Mouse (Mus musculus) stomach, embryonic 16.5 days (tissue): ENCODE data around the gene Tas1r2. TPM values are rescaled to one million over a fixed set of nuclear protein-coding genes. Genes with fewer than 3 reads are reported as not detected.

Experiments used
- ATAC-seq: fragments of 200-750 bp; cut with Nextera tagmentation; 2 replicates; pipeline ENCODE4 v1.8.0; 2017; ENCODE audit warnings: moderate number of reproducible peaks, moderate TSS enrichment; ENCODE audit not compliant: insufficient read depth, low FRiP score
- H3K27ac ChIP-seq: fragments of 300-500 bp; sonication (generic); 2 replicates; pipeline ENCODE4 v1.5.1; 2014; ENCODE audit warnings: low read length
- H3K27me3 ChIP-seq: fragments of 300-500 bp; sonication (generic); 2 replicates; pipeline ENCODE4 v1.6.1; 2014; ENCODE audit warnings: low read length, control low read depth, mixed read lengths; ENCODE audit not compliant: control insufficient read depth, insufficient read depth
- H3K36me3 ChIP-seq: fragments of 300-500 bp; sonication (generic); 2 replicates; pipeline ENCODE4 v1.6.1; 2014; ENCODE audit warnings: low read length; ENCODE audit not compliant: control insufficient read depth, insufficient read depth
- H3K4me1 ChIP-seq: fragments of 300-500 bp; sonication (generic); 2 replicates; pipeline ENCODE4 v1.6.1; 2014; ENCODE audit warnings: low read length, control low read depth, mixed read lengths; ENCODE audit not compliant: control insufficient read depth, insufficient read depth
- H3K4me2 ChIP-seq: fragments of 300-500 bp; sonication (generic); 2 replicates; pipeline ENCODE4 v1.6.1; 2014; ENCODE audit warnings: low read depth, low read length, mixed read lengths
- H3K4me3 ChIP-seq: fragments of 300-500 bp; sonication (generic); replicated peaks from 2 replicates; pipeline ENCODE4 v1.5.1; 2014; ENCODE audit warnings: mild to moderate bottlenecking, low read length
- H3K9ac ChIP-seq: fragments of 300-500 bp; sonication (generic); 2 replicates; pipeline ENCODE4 v1.6.1; 2014; ENCODE audit warnings: low read length
- H3K9me3 ChIP-seq: fragments of 300-500 bp; sonication (generic); replicated peaks from 2 replicates; pipeline ENCODE4 v1.6.1; 2016; ENCODE audit warnings: low read length, control low read depth; ENCODE audit not compliant: control insufficient read depth
- WGBS: fragments of 180-500 bp; shearing (Covaris S2); extraction: QIAGEN DNeasy Blood & Tissue Kit; methylation state at CpG from one replicate; pipeline ENCODE4 v1.1.7; 2014; 5-methylcytosine and 5-hydroxymethylcytosine counted together
- polyA plus RNA-seq: library from polyadenylated mRNA; unstranded; fragments of >200 nt; fragmentation: Nextera tagmentation; extraction: Ambion mirVana; gene quantifications from 2 replicates; pipeline ENCODE4 v1.2.1, GENCODE M21; 2015

Gene Tas1r2
- polyA plus RNA-seq, 1 experiment from 2014 or later = not detected

GRCm38 (mm10) chr4:139643972-139644371, 9.4 kb upstream of the Tas1r2 start:
- ATAC-seq = no peak
- peaks cover 5% of the 10 kb centered on the region; the same call in 1 of the 2 replicates for H3K27me3 ChIP-seq
- H3K27ac ChIP-seq = no peak overlapping the region
- H3K9me3 ChIP-seq = no peaks in the 10 kb centered on the region
- H3K36me3 ChIP-seq = no peaks in the 10 kb centered on the region; the same call in 1 of the 2 replicates
- 18% methylated on average over 9 of the region's 9 CpGs for WGBS
- H3K4me2 ChIP-seq = no peak overlapping the region
- peaks cover 9% of the 10 kb centered on the region for H3K4me1 ChIP-seq
- no peak overlapping the region for H3K4me3 ChIP-seq
- H3K9ac ChIP-seq = no peak overlapping the region

DNA sequence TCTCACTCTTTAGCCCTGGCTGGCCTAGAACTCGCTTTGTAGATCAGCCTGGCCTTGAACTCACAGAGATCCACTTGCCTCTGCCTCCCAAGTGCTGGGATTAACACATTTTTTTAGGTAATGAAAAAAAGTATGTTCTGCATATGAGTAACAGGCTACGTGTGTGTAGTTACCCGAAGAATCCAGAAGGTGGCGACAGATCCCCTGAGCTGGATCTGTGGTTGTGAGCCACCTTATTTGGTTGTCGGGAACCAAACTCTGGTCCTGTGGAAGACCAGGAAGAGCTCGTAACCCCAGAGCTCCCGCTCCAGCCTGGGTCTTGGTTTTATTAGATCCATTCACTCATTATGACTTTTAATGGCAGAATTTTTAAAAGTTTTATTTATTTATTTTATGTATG, 6.4 kb upstream of the Tas1r2 start:
- H3K9me3 ChIP-seq = no peaks in the 10 kb centered on the region
- no peak overlapping the region for H3K4me3 ChIP-seq
- no peak overlapping the region for H3K4me2 ChIP-seq
- no peak for ATAC-seq
- H3K27me3 ChIP-seq = peaks cover 5% of the 10 kb centered on the region; the same call in 1 of the 2 replicates
- no peak overlapping the region for H3K9ac ChIP-seq
- 88% methylated on average over 7 of the region's 7 CpGs for WGBS
- no peak overlapping the region for H3K27ac ChIP-seq
- H3K36me3 ChIP-seq = no peaks in the 10 kb centered on the region; the same call in 1 of the 2 replicates
- H3K4me1 ChIP-seq = peaks cover 3% of the 10 kb centered on the region; the same call in 1 of the 2 replicates

- Histone ChIP-seq H3K9ac (no peak overlapping the region), H3K4me1 (no peaks in the 10 kb centered on the region), H3K27ac (no peak overlapping the region), H3K27me3 (no peaks in the 10 kb centered on the region), H3K4me2 (no peak overlapping the region), H3K9me3 (no peaks in the 10 kb centered on the region), H3K4me3 (no peak overlapping the region), H3K36me3 (no peaks in the 10 kb centered on the region; the same call in 1 of the 2 replicates)
- WGBS = 72% methylated on average over 15 of the region's 15 CpGs
- ATAC-seq = no peak; the same call in 1 of the 2 replicates
These were observed 3.1 kb upstream of the Tas1r2 start for GRCm38 (mm10) chr4:139650086-139650743.

GRCm38 (mm10) chr4:139650907-139651306, 2.4 kb upstream of the Tas1r2 start:
- Histone ChIP-seq H3K9me3 (no peaks in the 10 kb centered on the region), H3K27ac (no peak overlapping the region), H3K4me1 (no peaks in the 10 kb centered on the region), H3K4me2 (no peak overlapping the region), H3K27me3 (no peaks in the 10 kb centered on the region), H3K9ac (no peak overlapping the region), H3K36me3 (no peaks in the 10 kb centered on the region; the same call in 1 of the 2 replicates), H3K4me3 (no peak overlapping the region)
- WGBS = 71% methylated on average over 11 of the region's 11 CpGs
- ATAC-seq = no peak

DNA sequence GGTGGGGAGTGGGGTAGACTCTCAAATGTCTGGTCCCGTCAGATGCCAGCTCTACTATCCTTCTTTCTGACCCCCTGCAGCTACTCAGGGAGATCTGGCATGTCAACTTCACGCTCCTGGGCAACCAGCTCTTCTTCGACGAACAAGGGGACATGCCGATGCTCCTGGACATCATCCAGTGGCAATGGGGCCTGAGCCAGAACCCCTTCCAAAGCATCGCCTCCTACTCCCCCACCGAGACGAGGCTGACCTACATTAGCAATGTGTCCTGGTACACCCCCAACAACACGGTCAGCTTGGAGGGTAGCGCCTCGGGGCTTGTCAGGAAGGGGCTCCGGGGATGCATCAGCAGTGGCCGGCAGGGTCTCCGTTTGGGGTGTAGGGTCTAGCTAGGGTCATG, 8.6 kb downstream of the Tas1r2 start:
- no peak for ATAC-seq
- WGBS = 85% methylated on average over 14 of the region's 14 CpGs
- Histone ChIP-seq H3K9me3 (no peaks in the 10 kb centered on the region), H3K27ac (no peak overlapping the region), H3K4me2 (no peak overlapping the region), H3K36me3 (no peaks in the 10 kb centered on the region), H3K27me3 (no peaks in the 10 kb centered on the region), H3K9ac (no peak overlapping the region), H3K4me1 (no peaks in the 10 kb centered on the region), H3K4me3 (no peak overlapping the region)

DNA sequence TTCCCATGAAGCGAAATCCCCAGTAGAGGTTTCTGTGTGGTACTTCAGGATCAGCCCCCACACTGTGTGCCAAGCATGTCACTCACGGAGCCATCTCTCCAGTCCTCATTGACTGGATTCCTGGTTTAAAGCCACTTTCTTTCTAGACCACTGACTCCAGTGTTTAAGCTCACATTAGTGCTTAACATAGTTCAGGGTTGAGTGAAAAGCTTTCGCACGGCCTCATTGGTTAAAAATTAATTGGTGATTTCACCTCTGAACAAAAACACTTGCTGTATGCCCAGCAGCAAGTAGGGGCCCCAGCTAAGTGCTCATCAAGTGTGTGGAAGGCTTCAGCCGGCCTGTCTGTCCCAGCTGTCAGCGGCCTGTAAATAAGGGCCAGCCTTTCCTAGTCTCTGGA, 14.3 kb downstream of the Tas1r2 start:
- ATAC-seq = no peak
- H3K27ac ChIP-seq = no peak overlapping the region

DNA sequence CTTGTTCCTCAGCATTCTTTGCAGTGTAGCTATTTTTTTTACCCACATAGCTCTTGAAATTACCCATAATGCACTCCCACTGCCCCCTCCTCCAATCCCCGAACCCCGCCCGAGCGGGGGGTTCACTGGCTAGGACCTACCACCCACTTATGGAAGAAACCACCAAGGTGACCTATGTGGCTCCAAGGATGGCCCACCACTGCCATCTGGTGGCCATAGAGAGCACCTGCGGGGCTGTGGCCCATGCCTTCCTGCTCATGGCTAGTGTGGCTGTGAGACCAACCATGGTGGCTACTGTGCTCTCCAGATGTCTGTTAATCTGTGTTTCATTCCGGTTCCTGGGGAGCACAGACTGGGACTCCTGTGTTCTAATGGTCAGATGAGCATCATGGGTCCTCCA, 16.5 kb downstream of the Tas1r2 start:
- Histone ChIP-seq H3K36me3 (no peaks in the 10 kb centered on the region), H3K9ac (no peak overlapping the region), H3K27ac (no peak overlapping the region), H3K9me3 (no peaks in the 10 kb centered on the region), H3K4me2 (no peak overlapping the region), H3K27me3 (no peaks in the 10 kb centered on the region; the same call in 1 of the 2 replicates), H3K4me1 (no peaks in the 10 kb centered on the region), H3K4me3 (no peak overlapping the region)
- WGBS = 17% methylated on average over 6 of the region's 6 CpGs
- peak; percentile 31; the same call in 1 of the 2 replicates for ATAC-seq

More for the DNA sequence above, 14.3 kb downstream of the Tas1r2 start:
- H3K9me3 ChIP-seq = no peaks in the 10 kb centered on the region
- H3K27me3 ChIP-seq = no peaks in the 10 kb centered on the region
- WGBS = 69% methylated on average over 6 of the region's 6 CpGs
- H3K4me1 ChIP-seq = no peaks in the 10 kb centered on the region
- no peak overlapping the region for H3K4me3 ChIP-seq
- no peak overlapping the region for H3K9ac ChIP-seq
- H3K36me3 ChIP-seq = no peaks in the 10 kb centered on the region
- H3K4me2 ChIP-seq = no peak overlapping the region

DNA sequence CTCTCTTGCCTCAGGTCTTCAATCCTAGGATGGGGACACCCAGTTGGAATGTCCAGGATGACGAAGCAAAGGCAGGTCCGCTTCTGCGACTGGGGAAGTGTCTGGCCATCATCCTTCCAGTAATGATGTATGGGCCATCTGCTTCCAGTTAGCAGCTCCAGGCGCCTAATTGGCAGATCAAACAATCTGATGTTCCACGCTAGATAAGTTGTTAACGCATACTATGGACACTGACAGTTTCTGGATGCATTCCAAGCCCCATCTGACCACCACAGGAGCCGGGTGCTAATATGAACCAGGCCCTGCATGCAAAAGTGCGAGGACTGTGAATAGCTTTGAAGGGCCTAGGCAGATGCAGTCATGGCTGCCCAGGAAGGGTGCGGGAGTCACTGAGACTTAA, 22.4 kb downstream of the Tas1r2 start:
- Histone ChIP-seq H3K9me3 (peaks cover 3% of the 10 kb centered on the region; the same call in 1 of the 2 replicates), H3K27me3 (no peaks in the 10 kb centered on the region; the same call in 1 of the 2 replicates), H3K36me3 (no peaks in the 10 kb centered on the region), H3K9ac (no peak overlapping the region), H3K4me1 (no peaks in the 10 kb centered on the region), H3K4me3 (no peak overlapping the region), H3K4me2 (no peak overlapping the region), H3K27ac (no peak overlapping the region)
- WGBS = 48% methylated on average over 9 of the region's 9 CpGs
- no peak for ATAC-seq

- no peaks in the 10 kb centered on the region for H3K27me3 ChIP-seq
- no peaks in the 10 kb centered on the region for H3K36me3 ChIP-seq
- H3K27ac ChIP-seq = no peak overlapping the region
- no peak overlapping the region for H3K4me2 ChIP-seq
- no peak overlapping the region for H3K4me3 ChIP-seq
- no peak for ATAC-seq
- no peaks in the 10 kb centered on the region for H3K9me3 ChIP-seq
- no peak overlapping the region for H3K9ac ChIP-seq
- H3K4me1 ChIP-seq = no peaks in the 10 kb centered on the region
- WGBS = 73% methylated on average over 22 of the region's 22 CpGs
These were observed 30.6 kb downstream of the Tas1r2 start for GRCm38 (mm10) chr4:139683728-139684638.
